Mouse (Mus musculus) hindbrain, embryonic 16.5 days (tissue): Measurements from ENCODE around the gene Pdcd5. TPM values are rescaled to one million over a fixed set of nuclear protein-coding genes. Genes with fewer than 3 reads are reported as not detected.

Experiments
- polyA plus RNA-seq: library from polyadenylated mRNA; unstranded; fragments of >200 nt; fragmentation: Nextera tagmentation; extraction: Ambion mirVana; gene quantifications from 2 replicates; pipeline ENCODE4 v1.2.1, GENCODE M21; 2015

Gene Pdcd5
- polyA plus RNA-seq, 1 experiment from 2014 or later: 244 TPM

Other genes starting within 250 kb of the Pdcd5 start
- 0.17 and 0.20 TPM in 2 replicates for gene Slc7a9, start 198.7 kb downstream of the Pdcd5 start, polyA plus RNA-seq
- 0.62 and 0.81 TPM in 2 replicates for gene Tdrd12, start 109.8 kb downstream of the Pdcd5 start, polyA plus RNA-seq
- gene Nudt19, start 91.2 kb downstream of the Pdcd5 start, polyA plus RNA-seq: 112 and 129 TPM in 2 replicates
- gene Rgs9bp, start 61.9 kb downstream of the Pdcd5 start, polyA plus RNA-seq: 0.07 and 0.10 TPM in 2 replicates
- gene Ankrd27, start 61.3 kb downstream of the Pdcd5 start, polyA plus RNA-seq: 17.3 and 21.4 TPM in 2 replicates
- 45.8 and 51.0 TPM in 2 replicates for gene Dpy19l3, start 106.9 kb upstream of the Pdcd5 start, polyA plus RNA-seq
- gene Zfp507, start 155.5 kb upstream of the Pdcd5 start, polyA plus RNA-seq: 11.8 and 12.0 TPM in 2 replicates